Mouse (Mus musculus) olfactory bulb, adult 2 months (tissue): ENCODE data around the gene Pdzd7.

Experiments used
- CTCF ChIP-seq: fragments of 200-500 bp; IDR thresholded peaks from 2 replicates; pipeline ENCODE4 v1.5.1; 2012; ENCODE audit warnings: low read depth, mild to moderate bottlenecking, low read length, moderate library complexity; ENCODE audit not compliant: insufficient read depth
- POLR2A ChIP-seq: fragments of 200-500 bp; IDR thresholded peaks from 2 replicates; pipeline ENCODE4 v1.6.1; 2012; ENCODE audit warnings: mild to moderate bottlenecking, low read depth, low read length, moderate library complexity; ENCODE audit not compliant: insufficient read depth

DNA sequence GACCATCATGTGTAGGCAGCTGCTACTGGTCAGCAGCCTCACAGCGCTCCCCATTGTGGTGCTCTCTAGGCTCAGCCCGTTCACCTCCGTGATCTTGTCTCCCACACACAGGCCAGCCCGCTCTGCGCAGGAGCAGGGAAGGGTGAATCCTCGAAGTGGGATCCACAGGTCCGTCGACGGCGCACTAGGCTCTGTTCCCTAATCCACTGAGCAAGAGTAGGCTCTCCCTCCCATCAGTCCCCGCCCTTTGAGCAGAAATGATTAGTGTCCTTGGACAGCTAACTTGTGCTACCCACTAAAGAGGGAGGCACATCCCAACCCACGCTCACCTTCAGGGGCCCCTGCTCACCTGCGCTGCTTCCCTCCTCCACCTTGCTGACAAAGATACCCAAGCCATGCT is 5.3 kb downstream of the Pdzd7 start:
- TF ChIP-seq CTCF, result no peak
- no peak for TF ChIP-seq POLR2A
